Mouse (Mus musculus): Measurements from ENCODE around the gene Smpd1. TPM values are rescaled to one million over a fixed set of nuclear protein-coding genes. Genes with fewer than 3 reads are reported as not detected.
A peak's percentile ranks its signal among the peaks of the same experiment; 100 is the strongest.

The Smpd1 gene
- total and polyA plus RNA-seq, 3 experiments, result 22.2 to 98.7 (median 32.3) TPM

GRCm38 (mm10) chr7:105549035-105549434, 5.1 kb upstream of the Smpd1 start:
- no peak overlapping the region for H3K27ac ChIP-seq (ENCODE audit: control insufficient read depth, low read depth, low read length)
- TF ChIP-seq MAZ (IDR thresholded peaks at IDR 0.05; ENCODE audit: low read depth, low read length) (no peak), POLR2AphosphoS5 (IDR thresholded peaks at IDR 0.05; ENCODE audit: borderline replicate concordance, low read depth, low read length) (no peak), ZKSCAN1 (IDR thresholded peaks at IDR 0.05; ENCODE audit: low read depth, low read length) (no peak), NELFE (IDR thresholded peaks at IDR 0.05; ENCODE audit: low read depth, low read length) (no peak), RCOR1 (IDR thresholded peaks at IDR 0.05; ENCODE audit: low read depth, low read length) (no peak), GABPA (IDR thresholded peaks at IDR 0.05; ENCODE audit: low read depth, low read length) (no peak), KAT2A (conservative IDR thresholded peaks at IDR 0.05; ENCODE audit: low read depth, low read length) (no peak)
- H3K4me1 ChIP-seq (ENCODE audit: control insufficient read depth in 1 of 2, insufficient read depth in 2 of 2, low read length in 2 of 2), result no peaks in the 10 kb centered on the region
- no peak overlapping the region for H3K9ac ChIP-seq (ENCODE audit: control insufficient read depth, low read depth, low read length, poor library complexity, severe bottlenecking)
- no peak for DNase-seq (ENCODE audit: low read depth, low spot score)
- H3K27me3 ChIP-seq (ENCODE audit: control insufficient read depth in 1 of 2, insufficient read depth in 2 of 2, low read length in 2 of 2), result peaks cover 3 to 5% of the 10 kb centered on the region in 2 experiments; a peak in 2 of 4 replicates
- no peaks in the 10 kb centered on the region for H3K79me2 ChIP-seq (ENCODE audit: control insufficient read depth, insufficient read depth, low read length, poor library complexity)
- no peak overlapping the region for H3K4me3 ChIP-seq (ENCODE audit: control insufficient read depth in 1 of 2, insufficient read depth in 1 of 2, low read depth in 2 of 2, low read length in 2 of 2)
- no peaks in the 10 kb centered on the region for H3K36me3 ChIP-seq (ENCODE audit: control insufficient read depth in 1 of 2, insufficient read depth in 2 of 2, low read length in 2 of 2)
- no peaks in the 10 kb centered on the region for H3K9me3 ChIP-seq (replicated peaks; ENCODE audit: insufficient read depth, low read length)

GRCm38 (mm10) chr7:105553456-105554211, 526 bp upstream of the Smpd1 start:
- Histone ChIP-seq H3K27me3 (ENCODE audit: control insufficient read depth in 1 of 2, insufficient read depth in 2 of 2, low read length in 2 of 2) (no peaks in the 10 kb centered on the region; a peak in 1 of 4 replicates), H3K36me3 (ENCODE audit: control insufficient read depth in 1 of 2, insufficient read depth in 2 of 2, low read length in 2 of 2) (no peaks in the 10 kb centered on the region), H3K4me1 (ENCODE audit: control insufficient read depth in 1 of 2, insufficient read depth in 2 of 2, low read length in 2 of 2) (peaks cover 0 to 3% of the 10 kb centered on the region in 2 experiments; a peak in 2 of 4 replicates), H3K9ac (ENCODE audit: control insufficient read depth, low read depth, low read length, poor library complexity, severe bottlenecking) (peak overlapping the region; percentile 15; the same call in 1 of the 2 replicates), H3K4me3 (ENCODE audit: control insufficient read depth in 1 of 2, insufficient read depth in 1 of 2, low read depth in 2 of 2, low read length in 2 of 2) (peak overlapping the region; percentile 74 to 95), H3K79me2 (ENCODE audit: control insufficient read depth, insufficient read depth, low read length, poor library complexity) (no peaks in the 10 kb centered on the region; the same call in 1 of the 2 replicates), H3K9me3 (replicated peaks; ENCODE audit: insufficient read depth, low read length) (no peaks in the 10 kb centered on the region), H3K27ac (ENCODE audit: control insufficient read depth, low read depth, low read length) (no peak overlapping the region)
- DNase-seq (ENCODE audit: low read depth, low spot score), result no peak
- TF ChIP-seq KAT2A (conservative IDR thresholded peaks at IDR 0.05; ENCODE audit: low read depth, low read length) (no peak), SMC3 (IDR thresholded peaks at IDR 0.05; ENCODE audit: low read depth, low read length) (no peak), POLR2AphosphoS2 (IDR thresholded peaks at IDR 0.05; ENCODE audit: low read length) (no peak), NRF1 (IDR thresholded peaks at IDR 0.05; ENCODE audit: insufficient read depth, low read depth, low read length, poor library complexity, severe bottlenecking) (no peak), ZNF384 (IDR thresholded peaks at IDR 0.05; ENCODE audit: low read depth, low read length) (peak; percentile 93), TCF12 (IDR thresholded peaks at IDR 0.05; ENCODE audit: low read depth, low read length) (no peak), MYC (IDR thresholded peaks at IDR 0.05; ENCODE audit: low read depth, low read length) (no peak), MXI1 (IDR thresholded peaks at IDR 0.05; ENCODE audit: low read depth, low read length) (no peak)

Data from MEL (cell line).